Mouse (Mus musculus) embryonic facial prominence, embryonic 12.5 days (tissue): ENCODE results near the gene Ptafr. TPM values are rescaled to one million over a fixed set of nuclear protein-coding genes. Genes with fewer than 3 reads are reported as not detected.
"Not testable (repeated sequence)": the region's sequence is repeated elsewhere in the genome, so short reads cannot be mapped to it uniquely, and the experiment has no call there.

Source experiments
- ATAC-seq: fragments of 200-750 bp; cut with Nextera tagmentation; 2 replicates; pipeline ENCODE4 v1.8.0; 2017; ENCODE audit not compliant: insufficient number of reproducible peaks, insufficient read depth, low FRiP score, low TSS enrichment
- H3K27ac ChIP-seq: fragments of 300-500 bp; sonication (generic); 2 replicates; pipeline ENCODE4 v1.5.1; 2016; ENCODE audit warnings: mild to moderate bottlenecking
- H3K27me3 ChIP-seq: fragments of 300-500 bp; sonication (generic); 2 replicates; pipeline ENCODE4 v1.6.1; 2016; ENCODE audit warnings: mild to moderate bottlenecking, moderate library complexity
- H3K36me3 ChIP-seq: fragments of 300-500 bp; sonication (generic); 2 replicates; pipeline ENCODE4 v1.6.1; 2016; ENCODE audit warnings: mild to moderate bottlenecking
- H3K4me1 ChIP-seq: fragments of 300-500 bp; sonication (generic); 2 replicates; pipeline ENCODE4 v1.6.1; 2016
- H3K4me2 ChIP-seq: fragments of 300-500 bp; sonication (generic); replicated peaks from 2 replicates; pipeline ENCODE4 v1.6.1; 2016; ENCODE audit warnings: mild to moderate bottlenecking, moderate library complexity
- H3K4me3 ChIP-seq: fragments of 300-500 bp; sonication (generic); 2 replicates; pipeline ENCODE4 v1.5.1; 2016; ENCODE audit warnings: mild to moderate bottlenecking
- H3K9ac ChIP-seq: fragments of 300-500 bp; sonication (generic); 2 replicates; pipeline ENCODE4 v1.6.1; 2016; ENCODE audit warnings: mild to moderate bottlenecking, moderate library complexity
- H3K9me3 ChIP-seq: fragments of 300-500 bp; sonication (generic); 2 replicates; pipeline ENCODE4 v1.6.1; 2016; ENCODE audit warnings: mild to moderate bottlenecking, moderate library complexity
- WGBS: fragments of 180-500 bp; shearing (Covaris S2); methylation state at CpG from one replicate; pipeline ENCODE4 v1.1.7; 2016; 5-methylcytosine and 5-hydroxymethylcytosine counted together
- polyA plus RNA-seq: library from polyadenylated mRNA; unstranded; fragments of >200 nt; fragmentation: Nextera tagmentation; extraction: Ambion mirVana; gene quantifications from 2 replicates; pipeline ENCODE4 v1.2.1, GENCODE M21; 2016

The Ptafr gene
- polyA plus RNA-seq, 1 experiment from 2014 or later: 0.64 TPM

DNA sequence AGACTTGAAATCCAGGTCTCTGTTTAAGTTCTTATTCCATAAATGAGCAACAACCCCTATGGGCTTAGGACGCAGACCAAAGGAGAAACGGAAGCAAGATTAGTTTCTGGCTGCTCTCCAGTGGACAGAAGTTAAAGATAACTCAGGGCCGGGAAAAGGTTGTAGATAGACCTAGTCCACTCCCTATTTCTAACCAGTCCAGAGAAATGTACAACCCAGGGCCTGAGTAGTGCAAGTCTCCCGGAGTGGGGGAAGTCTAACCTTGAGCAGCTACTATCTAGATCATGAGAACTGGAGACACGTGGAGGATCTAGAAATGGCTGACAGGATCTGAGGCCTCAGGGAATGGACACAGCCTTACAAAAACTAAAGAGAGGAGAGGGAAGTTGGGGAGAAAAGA lies 31.4 kb upstream of the Ptafr start:
- Histone ChIP-seq H3K9me3 (no peaks in the 10 kb centered on the region), H3K4me2 (peak overlapping the region; percentile 65), H3K4me1 (peaks cover 21% of the 10 kb centered on the region; the same call in 1 of the 2 replicates), H3K9ac (peak overlapping the region; percentile 89), H3K4me3 (peak overlapping the region; percentile 74), H3K27me3 (no peaks in the 10 kb centered on the region), H3K36me3 (peaks cover 15% of the 10 kb centered on the region), H3K27ac (peak overlapping the region; percentile 94)
- 31% methylated on average over 5 of the region's 5 CpGs for WGBS
- ATAC-seq: no peak

DNA sequence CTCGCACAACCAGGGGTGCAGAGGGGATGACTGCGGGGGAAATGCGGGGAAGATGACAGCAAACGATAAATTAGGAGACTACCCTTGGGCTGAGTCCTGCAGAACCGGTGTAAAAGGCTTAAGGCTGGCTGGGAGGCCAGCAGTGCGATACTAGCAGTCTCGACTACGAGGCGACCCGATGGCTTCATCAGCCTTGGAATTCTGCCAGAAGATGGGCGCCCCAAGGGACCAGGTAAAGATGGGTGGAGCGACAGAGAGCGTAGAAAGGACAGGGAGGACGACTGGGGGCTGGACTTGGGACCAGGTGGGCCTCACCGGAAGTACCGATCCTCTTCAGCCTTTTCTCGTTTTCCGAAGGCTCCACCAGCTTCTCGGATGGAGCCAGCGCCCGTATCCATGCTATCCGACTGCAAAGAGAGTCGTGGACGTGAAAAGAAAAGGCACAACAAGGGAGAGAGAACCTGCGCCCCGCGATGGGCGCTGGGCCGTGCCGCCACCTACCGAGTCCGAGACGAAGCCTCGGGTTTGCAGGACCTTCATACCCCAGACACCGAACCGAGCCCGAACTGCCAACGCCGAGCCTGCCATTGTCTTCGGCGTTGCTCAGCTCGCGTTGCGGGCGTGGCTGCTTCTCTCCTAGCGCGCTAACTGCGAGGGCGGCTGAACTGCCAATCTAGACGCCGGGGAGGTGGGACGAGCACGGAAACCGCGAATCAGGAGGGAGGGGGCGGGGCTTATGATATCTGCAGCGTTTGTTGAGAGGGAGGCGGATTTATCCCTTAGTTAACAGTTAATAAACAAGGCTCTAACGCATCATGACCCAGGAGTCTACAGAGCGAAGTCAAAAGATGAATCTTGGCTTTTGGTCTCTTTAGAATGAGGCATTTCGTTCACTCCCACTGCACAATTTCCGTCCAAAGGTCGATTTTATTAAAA lies 30.6 kb upstream of the Ptafr start, which contains the start of gene Atpif1:
Gene Atpif1 (minus strand): TSS at position 679 of the 936 bp plus-strand sequence.
- no peaks in the 10 kb centered on the region for H3K9me3 ChIP-seq
- ATAC-seq: peak; percentile 71
- H3K27ac ChIP-seq: peak within 1 kb of the TSS; percentile 94
- H3K4me2 ChIP-seq: peak within 1 kb of the TSS; percentile 65
- H3K4me1 ChIP-seq: peaks cover 21% of the 10 kb centered on the region; the same call in 1 of the 2 replicates
- H3K4me3 ChIP-seq: peak within 1 kb of the TSS; percentile 74
- H3K36me3 ChIP-seq: peaks cover 18% of the 10 kb centered on the region
- H3K9ac ChIP-seq: peak within 1 kb of the TSS; percentile 89
- no peaks in the 10 kb centered on the region for H3K27me3 ChIP-seq
- under 1% methylated on average over 63 of the region's 63 CpGs for WGBS

DNA sequence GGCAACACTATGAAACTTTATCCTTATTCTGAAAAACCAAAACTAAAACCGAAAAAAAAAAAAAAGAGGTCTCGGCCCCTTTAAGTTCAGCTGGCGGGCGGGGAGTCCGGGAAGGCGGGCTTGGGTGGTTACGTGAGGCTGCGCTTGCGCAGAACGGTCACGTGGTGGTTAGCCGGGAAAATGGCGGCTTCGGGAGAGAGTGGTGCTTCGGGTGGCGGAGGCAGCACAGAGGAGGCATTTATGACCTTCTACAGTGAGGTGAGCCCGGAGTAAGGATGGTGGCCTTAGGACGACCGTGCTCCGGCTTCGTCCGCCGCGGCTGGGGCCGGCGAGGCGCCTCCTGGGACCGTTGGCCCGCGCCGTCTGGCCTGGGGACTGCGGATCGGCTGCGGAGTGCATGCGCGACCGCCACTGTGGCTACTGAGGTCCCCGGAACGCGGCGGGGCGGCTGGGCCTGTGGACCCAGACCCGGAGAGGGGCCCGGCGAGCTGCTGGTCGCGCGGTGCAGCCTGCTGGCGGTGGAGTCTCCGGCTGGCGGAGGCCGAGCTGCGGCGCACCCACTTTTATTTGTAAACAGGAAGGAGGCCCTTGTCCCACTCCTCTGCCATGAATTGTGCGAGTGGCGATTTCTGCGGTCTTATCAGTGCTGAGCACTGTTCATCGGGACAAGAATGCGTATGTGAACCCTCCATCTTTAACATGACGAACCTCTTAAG lies 28.3 kb upstream of the Ptafr start, which contains the start of gene Dnajc8:
Gene Dnajc8 (plus strand): TSS at position 145 of the 716 bp plus-strand sequence.
- Histone ChIP-seq H3K4me3 (peak within 1 kb of the TSS; percentile 100), H3K36me3 (peaks cover 30% of the 10 kb centered on the region), H3K4me2 (peak within 1 kb of the TSS; percentile 92), H3K27ac (peak within 1 kb of the TSS; percentile 83), H3K27me3 (no peaks in the 10 kb centered on the region), H3K4me1 (peaks cover 21% of the 10 kb centered on the region; the same call in 1 of the 2 replicates), H3K9me3 (no peaks in the 10 kb centered on the region), H3K9ac (peak within 1 kb of the TSS; percentile 96)
- WGBS: under 1% methylated on average over 60 of the region's 60 CpGs
- ATAC-seq: peak; percentile 72

DNA sequence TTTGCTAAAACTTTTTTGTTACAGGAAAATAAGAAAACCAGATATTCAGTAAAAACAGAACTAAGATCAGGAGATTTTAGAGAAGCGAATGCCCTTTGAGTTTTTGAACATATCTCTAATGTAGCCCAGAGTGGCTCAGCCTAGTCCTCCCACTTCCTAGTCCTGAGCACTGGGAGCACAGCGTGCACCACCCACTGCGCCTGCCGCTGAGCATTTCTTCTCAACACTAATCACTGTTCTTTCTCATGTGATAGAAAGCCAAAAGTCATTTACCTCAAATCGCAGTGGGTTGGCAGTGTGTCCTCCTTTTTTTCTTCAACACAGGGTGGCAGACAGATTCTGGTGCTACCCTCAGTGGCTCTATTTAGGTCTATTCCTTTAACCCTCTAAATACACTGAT lies 24.4 kb upstream of the Ptafr start:
- no peaks in the 10 kb centered on the region for H3K27me3 ChIP-seq
- ATAC-seq: no peak
- peaks cover 12% of the 10 kb centered on the region; the same call in 1 of the 2 replicates for H3K4me1 ChIP-seq
- WGBS: 96% methylated on average over 5 of the region's 5 CpGs
- H3K4me3 ChIP-seq: no peak overlapping the region
- no peak overlapping the region for H3K4me2 ChIP-seq
- no peaks in the 10 kb centered on the region for H3K9me3 ChIP-seq
- peaks cover 60% of the 10 kb centered on the region for H3K36me3 ChIP-seq
- no peak overlapping the region for H3K9ac ChIP-seq
- H3K27ac ChIP-seq: no peak overlapping the region

DNA sequence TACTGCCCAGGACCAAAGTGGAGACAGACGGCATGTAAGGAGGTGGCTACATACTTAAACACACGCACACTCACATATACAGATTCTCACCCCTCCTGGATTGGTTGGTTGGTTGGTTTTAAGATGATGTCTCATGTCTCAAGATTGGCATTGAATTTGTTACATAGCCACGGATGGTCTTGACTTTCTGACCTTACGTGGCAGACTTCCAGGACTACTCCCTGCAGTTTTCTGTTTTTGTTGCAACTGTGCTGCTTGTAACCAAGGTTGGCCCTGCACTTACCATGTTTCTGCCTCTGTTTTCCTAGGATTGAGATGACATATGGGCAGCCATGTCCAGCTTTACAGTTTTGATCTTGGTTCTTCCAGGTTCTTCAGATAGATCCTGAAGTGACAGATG lies 22.5 kb upstream of the Ptafr start:
- H3K4me3 ChIP-seq: no peak overlapping the region
- peaks cover 8% of the 10 kb centered on the region; the same call in 1 of the 2 replicates for H3K4me1 ChIP-seq
- H3K9me3 ChIP-seq: no peaks in the 10 kb centered on the region
- no peak overlapping the region for H3K9ac ChIP-seq
- H3K4me2 ChIP-seq: no peak overlapping the region
- no peak overlapping the region for H3K27ac ChIP-seq
- no peak for ATAC-seq
- H3K27me3 ChIP-seq: no peaks in the 10 kb centered on the region
- H3K36me3 ChIP-seq: peaks cover 76% of the 10 kb centered on the region
- 86% methylated on average over 4 of the region's 4 CpGs for WGBS

DNA sequence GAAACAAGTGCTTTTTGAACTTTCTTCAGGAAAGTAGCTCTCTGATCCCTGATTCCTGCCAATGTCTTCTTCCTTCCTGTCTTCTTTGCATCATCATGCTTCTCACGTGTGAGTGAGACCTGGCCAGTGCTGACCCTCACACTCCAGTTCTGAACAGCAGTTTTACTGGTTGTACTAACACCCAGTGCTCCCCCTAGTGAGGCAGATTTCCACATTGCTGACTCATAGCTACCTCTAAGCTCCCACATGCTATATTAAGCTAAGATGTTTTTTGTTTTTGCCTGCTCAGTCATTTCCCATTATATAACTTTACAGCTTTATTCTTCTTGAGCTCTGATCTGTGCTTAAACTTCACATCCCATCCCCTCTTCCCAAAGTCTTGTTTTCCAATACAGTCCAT lies 21.1 kb upstream of the Ptafr start:
- ATAC-seq: no peak
- peaks cover 86% of the 10 kb centered on the region for H3K36me3 ChIP-seq
- WGBS: 82% methylated on average over 1 of the region's 1 CpGs

DNA sequence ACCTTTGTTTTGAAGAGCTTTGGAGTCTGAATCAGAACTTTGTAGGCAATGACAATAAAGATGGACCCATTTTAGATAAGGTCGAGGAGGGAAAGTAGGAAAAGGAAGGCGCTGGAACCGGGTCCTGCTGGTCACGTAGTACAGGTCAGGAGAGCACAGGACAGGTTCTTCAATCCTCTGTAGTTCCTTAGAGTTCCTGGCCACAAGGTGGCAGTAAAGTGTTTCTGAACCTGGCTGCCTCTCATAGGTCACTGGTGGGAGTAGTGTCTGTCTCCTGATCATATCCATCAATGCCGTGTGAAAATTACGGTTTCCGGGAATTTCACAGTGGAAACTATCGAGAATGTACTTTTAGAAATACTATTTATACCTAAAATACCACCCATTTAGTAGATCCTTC lies 18.0 kb upstream of the Ptafr start:
- Histone ChIP-seq H3K36me3 (peaks cover 88% of the 10 kb centered on the region), H3K4me1 (no peaks in the 10 kb centered on the region), H3K9me3 (no peaks in the 10 kb centered on the region), H3K9ac (no peak overlapping the region), H3K27me3 (no peaks in the 10 kb centered on the region), H3K4me3 (no peak overlapping the region), H3K27ac (no peak overlapping the region), H3K4me2 (no peak overlapping the region)
- WGBS: 44% methylated on average over 8 of the region's 8 CpGs
- no peak for ATAC-seq

More for the DNA sequence above, 21.1 kb upstream of the Ptafr start:
- no peaks in the 10 kb centered on the region for H3K4me1 ChIP-seq
- no peak overlapping the region for H3K4me3 ChIP-seq
- no peaks in the 10 kb centered on the region for H3K27me3 ChIP-seq
- no peak overlapping the region for H3K4me2 ChIP-seq
- H3K9ac ChIP-seq: no peak overlapping the region
- no peak overlapping the region for H3K27ac ChIP-seq
- H3K9me3 ChIP-seq: no peaks in the 10 kb centered on the region

DNA sequence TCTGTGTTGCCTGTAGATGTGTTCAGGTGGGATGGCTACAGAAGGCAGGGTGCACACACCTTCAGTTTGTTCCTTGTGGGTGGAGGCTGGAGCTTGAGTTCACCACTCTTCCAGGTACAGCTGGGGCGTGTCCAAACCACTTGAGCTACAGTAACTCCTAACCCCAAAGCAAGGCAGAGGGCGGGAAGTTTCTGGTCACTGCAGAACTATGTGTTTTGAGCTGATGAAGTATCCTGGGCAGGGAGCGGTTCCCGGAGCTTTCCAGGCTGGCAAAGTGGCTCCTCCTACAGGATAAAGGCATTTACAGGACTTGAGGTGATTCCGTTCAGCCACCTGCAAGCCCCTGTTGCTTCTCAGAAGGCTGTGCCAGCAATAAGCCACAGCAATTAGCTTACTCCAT lies 9.6 kb upstream of the Ptafr start:
- H3K4me3 ChIP-seq: no peak overlapping the region
- 76% methylated on average over 5 of the region's 5 CpGs for WGBS
- no peaks in the 10 kb centered on the region for H3K27me3 ChIP-seq
- H3K9me3 ChIP-seq: no peaks in the 10 kb centered on the region
- H3K36me3 ChIP-seq: peaks cover 53% of the 10 kb centered on the region
- no peak overlapping the region for H3K9ac ChIP-seq
- no peak for ATAC-seq
- H3K4me2 ChIP-seq: no peak overlapping the region
- H3K4me1 ChIP-seq: no peaks in the 10 kb centered on the region
- no peak overlapping the region for H3K27ac ChIP-seq

DNA sequence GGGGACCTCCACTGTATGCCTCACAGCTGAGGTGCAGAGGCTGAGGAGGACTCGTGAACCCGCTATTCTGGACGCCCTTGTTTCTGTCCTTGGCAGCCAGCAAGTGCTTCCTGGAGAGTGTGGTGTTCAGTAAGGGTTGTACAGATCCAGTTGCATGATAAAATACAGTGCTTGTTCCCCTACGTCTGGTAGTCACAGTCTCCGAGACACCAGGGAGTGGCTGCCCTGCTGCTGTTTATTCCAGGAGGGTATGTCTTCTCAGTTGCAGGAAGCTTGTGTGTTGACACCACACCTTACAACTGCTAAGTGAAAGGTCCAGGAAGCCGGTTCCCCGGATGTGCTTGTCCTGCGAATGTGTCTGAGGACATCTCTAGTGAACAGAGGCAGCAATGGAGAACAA lies 9.2 kb upstream of the Ptafr start:
- 81% methylated on average over 8 of the region's 8 CpGs for WGBS
- H3K27ac ChIP-seq: no peak overlapping the region
- no peak for ATAC-seq
- H3K4me1 ChIP-seq: no peaks in the 10 kb centered on the region
- H3K36me3 ChIP-seq: peaks cover 49% of the 10 kb centered on the region
- H3K4me3 ChIP-seq: no peak overlapping the region
- no peak overlapping the region for H3K9ac ChIP-seq
- H3K9me3 ChIP-seq: no peaks in the 10 kb centered on the region
- H3K4me2 ChIP-seq: no peak overlapping the region
- no peaks in the 10 kb centered on the region for H3K27me3 ChIP-seq

DNA sequence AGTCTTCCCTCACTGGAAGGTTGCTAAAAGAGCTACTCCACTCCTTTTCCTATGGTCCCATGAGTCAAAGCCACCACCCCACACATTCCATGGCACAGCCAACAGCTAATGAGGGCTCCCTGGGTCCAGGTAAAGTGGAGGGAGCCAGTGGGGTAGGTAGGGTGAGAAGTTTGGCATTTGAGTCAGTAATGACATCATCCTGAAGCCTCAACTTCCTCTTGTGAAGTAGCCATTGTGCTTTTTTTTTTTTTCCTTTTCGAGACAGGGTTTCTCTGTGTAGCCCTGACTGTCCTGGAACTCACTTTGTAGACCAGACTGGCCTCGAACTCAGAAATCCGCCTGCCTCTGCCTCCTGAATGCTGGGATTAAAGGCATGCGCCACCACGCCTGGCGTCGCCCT lies 8.3 kb upstream of the Ptafr start:
- H3K9ac ChIP-seq, H3K4me3 ChIP-seq, H3K4me2 ChIP-seq, H3K9me3 ChIP-seq, ATAC-seq, H3K27me3 ChIP-seq, H3K4me1 ChIP-seq, H3K27ac ChIP-seq: not testable (repeated sequence)
- WGBS: 88% methylated on average over 7 of the region's 7 CpGs
- H3K36me3 ChIP-seq: peaks cover 41% of the 10 kb centered on the region

DNA sequence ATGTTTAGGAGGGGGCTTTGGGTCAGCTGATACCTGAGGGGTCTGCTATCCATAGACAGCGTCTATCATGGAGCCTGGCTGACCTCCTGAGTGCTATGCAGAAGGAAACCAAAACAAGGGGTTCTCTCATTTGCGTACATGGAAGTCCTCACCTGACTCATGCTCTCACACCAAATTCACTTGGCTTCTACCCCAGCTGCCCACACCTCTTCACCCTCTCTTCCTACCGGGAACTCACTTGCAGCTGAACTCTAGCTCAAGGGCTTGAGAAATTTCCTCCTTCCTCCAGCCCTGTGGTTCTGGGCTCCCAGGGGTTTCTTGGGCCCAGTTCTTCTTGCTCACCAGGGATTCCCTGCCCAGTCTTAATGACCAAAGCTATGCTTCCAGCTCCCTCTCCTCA lies 606 bp upstream of the Ptafr start:
- no peak overlapping the region for H3K4me3 ChIP-seq
- H3K4me1 ChIP-seq: 0 out of 2 replicates have a peak, but pooled peaks cover 7% of the 10 kb centered on the region
- ATAC-seq: no peak
- H3K27me3 ChIP-seq: no peaks in the 10 kb centered on the region
- H3K27ac ChIP-seq: no peak overlapping the region
- no peak overlapping the region for H3K9ac ChIP-seq
- H3K9me3 ChIP-seq: no peaks in the 10 kb centered on the region
- no peaks in the 10 kb centered on the region for H3K36me3 ChIP-seq
- no peak overlapping the region for H3K4me2 ChIP-seq
- WGBS: 76% methylated on average over 3 of the region's 3 CpGs
